Mouse (Mus musculus): ENCODE measurements at regions not wholly inside any gene's neighbourhood (a gene's known extent, or its start where the extent isn't known, plus 50 kb on each side); places are given as distances from the start of the nearest gene placed in this dataset.

GRCm38 (mm10) chr8:34689825-34690493, 578.4 kb upstream of the Gm10131 start:
- no peak for DNase-seq
- Histone ChIP-seq H3K27ac (ENCODE audit: insufficient read depth, low read depth, low read length) (no peak overlapping the region), H3K36me3 (ENCODE audit: control insufficient read depth, insufficient read depth, low read length) (no peaks in the 10 kb centered on the region), H3K4me3 (ENCODE audit: insufficient read depth, low read depth, low read length) (no peak overlapping the region), H3K4me1 (ENCODE audit: control insufficient read depth, insufficient read depth, low read length) (no peaks in the 10 kb centered on the region), H3K27me3 (replicated peaks; ENCODE audit: control insufficient read depth, insufficient read depth, low read length) (no peaks in the 10 kb centered on the region)
- no peak for TF ChIP-seq POLR2A (IDR thresholded peaks at IDR 0.05; ENCODE audit: low read depth, low read length)
- no peak for TF ChIP-seq CTCF (conservative IDR thresholded peaks at IDR 0.05; ENCODE audit: insufficient read depth, insufficient read length, low read depth, low read length)
- 33% methylated on average over 9 of the region's 9 CpGs for WGBS

- 16% methylated on average over 33 of the region's 33 CpGs for WGBS
These were observed 577.7 kb upstream of the Gm10131 start for GRCm38 (mm10) chr8:34689049-34689824.

GRCm38 (mm10) chr8:34688396-34689048, 577.0 kb upstream of the Gm10131 start:
- no peak for TF ChIP-seq CTCF (conservative IDR thresholded peaks at IDR 0.05; ENCODE audit: insufficient read depth, insufficient read length, low read depth, low read length)
- TF ChIP-seq POLR2A (IDR thresholded peaks at IDR 0.05; ENCODE audit: low read depth, low read length): no peak
- WGBS: 64% methylated on average over 20 of the region's 20 CpGs
- no peaks in the 10 kb centered on the region for H3K36me3 ChIP-seq (ENCODE audit: control insufficient read depth, insufficient read depth, low read length)
- no peak for DNase-seq
- no peaks in the 10 kb centered on the region for H3K27me3 ChIP-seq (replicated peaks; ENCODE audit: control insufficient read depth, insufficient read depth, low read length)
- no peak overlapping the region for H3K27ac ChIP-seq (ENCODE audit: insufficient read depth, low read depth, low read length)
- no peaks in the 10 kb centered on the region for H3K4me1 ChIP-seq (ENCODE audit: control insufficient read depth, insufficient read depth, low read length)
- no peak overlapping the region for H3K4me3 ChIP-seq (ENCODE audit: insufficient read depth, low read depth, low read length)

More at GRCm38 (mm10) chr8:34689049-34689824, 577.7 kb upstream of the Gm10131 start:
- TF ChIP-seq POLR2A (IDR thresholded peaks at IDR 0.05; ENCODE audit: low read depth, low read length) (no peak), CTCF (conservative IDR thresholded peaks at IDR 0.05; ENCODE audit: insufficient read depth, insufficient read length, low read depth, low read length) (no peak)
- Histone ChIP-seq H3K27ac (ENCODE audit: insufficient read depth, low read depth, low read length) (no peak overlapping the region), H3K36me3 (ENCODE audit: control insufficient read depth, insufficient read depth, low read length) (no peaks in the 10 kb centered on the region), H3K27me3 (replicated peaks; ENCODE audit: control insufficient read depth, insufficient read depth, low read length) (no peaks in the 10 kb centered on the region), H3K4me1 (ENCODE audit: control insufficient read depth, insufficient read depth, low read length) (no peaks in the 10 kb centered on the region), H3K4me3 (ENCODE audit: insufficient read depth, low read depth, low read length) (no peak overlapping the region)
- no peak for DNase-seq

- no peaks in the 10 kb centered on the region for H3K36me3 ChIP-seq (ENCODE audit: control insufficient read depth, insufficient read depth, low read length)
- H3K4me1 ChIP-seq (ENCODE audit: control insufficient read depth, insufficient read depth, low read length): no peaks in the 10 kb centered on the region
- WGBS: 94% methylated on average over 10 of the region's 10 CpGs
- H3K27me3 ChIP-seq (replicated peaks; ENCODE audit: control insufficient read depth, insufficient read depth, low read length): no peaks in the 10 kb centered on the region
- TF ChIP-seq CTCF (conservative IDR thresholded peaks at IDR 0.05; ENCODE audit: insufficient read depth, insufficient read length, low read depth, low read length) (no peak), POLR2A (IDR thresholded peaks at IDR 0.05; ENCODE audit: low read depth, low read length) (no peak)
- H3K4me3 ChIP-seq (ENCODE audit: insufficient read depth, low read depth, low read length): no peak overlapping the region
- DNase-seq: no peak
- H3K27ac ChIP-seq (ENCODE audit: insufficient read depth, low read depth, low read length): no peak overlapping the region
These were observed 574.8 kb upstream of the Gm10131 start for GRCm38 (mm10) chr8:34686371-34686770.

- Histone ChIP-seq H3K4me1 (ENCODE audit: control insufficient read depth, insufficient read depth, low read length) (no peaks in the 10 kb centered on the region), H3K27me3 (replicated peaks; ENCODE audit: control insufficient read depth, insufficient read depth, low read length) (no peaks in the 10 kb centered on the region), H3K36me3 (ENCODE audit: control insufficient read depth, insufficient read depth, low read length) (no peaks in the 10 kb centered on the region), H3K27ac (ENCODE audit: insufficient read depth, low read depth, low read length) (no peak overlapping the region), H3K4me3 (ENCODE audit: insufficient read depth, low read depth, low read length) (no peak overlapping the region)
- WGBS: 79% methylated on average over 7 of the region's 7 CpGs
- TF ChIP-seq CTCF (conservative IDR thresholded peaks at IDR 0.05; ENCODE audit: insufficient read depth, insufficient read length, low read depth, low read length): no peak
- no peak for TF ChIP-seq POLR2A (IDR thresholded peaks at IDR 0.05; ENCODE audit: low read depth, low read length)
- DNase-seq: no peak
These were observed 573.1 kb upstream of the Gm10131 start for GRCm38 (mm10) chr8:34684683-34685082.

GRCm38 (mm10) chr8:34683173-34683572, 571.6 kb upstream of the Gm10131 start:
- Histone ChIP-seq H3K4me3 (ENCODE audit: insufficient read depth, low read depth, low read length) (no peak overlapping the region), H3K36me3 (ENCODE audit: control insufficient read depth, insufficient read depth, low read length) (no peaks in the 10 kb centered on the region), H3K27me3 (replicated peaks; ENCODE audit: control insufficient read depth, insufficient read depth, low read length) (no peaks in the 10 kb centered on the region), H3K4me1 (ENCODE audit: control insufficient read depth, insufficient read depth, low read length) (no peaks in the 10 kb centered on the region), H3K27ac (ENCODE audit: insufficient read depth, low read depth, low read length) (no peak overlapping the region)
- DNase-seq: no peak
- TF ChIP-seq POLR2A (IDR thresholded peaks at IDR 0.05; ENCODE audit: low read depth, low read length) (no peak), CTCF (conservative IDR thresholded peaks at IDR 0.05; ENCODE audit: insufficient read depth, insufficient read length, low read depth, low read length) (no peak)
- WGBS: 89% methylated on average over 5 of the region's 5 CpGs

- no peak for TF ChIP-seq POLR2A (IDR thresholded peaks at IDR 0.05; ENCODE audit: low read depth, low read length)
- TF ChIP-seq CTCF (conservative IDR thresholded peaks at IDR 0.05; ENCODE audit: insufficient read depth, insufficient read length, low read depth, low read length): no peak
- H3K36me3 ChIP-seq (ENCODE audit: control insufficient read depth, insufficient read depth, low read length): no peaks in the 10 kb centered on the region
- H3K4me1 ChIP-seq (ENCODE audit: control insufficient read depth, insufficient read depth, low read length): no peaks in the 10 kb centered on the region
- no peak for DNase-seq
- H3K27me3 ChIP-seq (replicated peaks; ENCODE audit: control insufficient read depth, insufficient read depth, low read length): no peaks in the 10 kb centered on the region
- no peak overlapping the region for H3K27ac ChIP-seq (ENCODE audit: insufficient read depth, low read depth, low read length)
- 95% methylated on average over 8 of the region's 8 CpGs for WGBS
- H3K4me3 ChIP-seq (ENCODE audit: insufficient read depth, low read depth, low read length): no peak overlapping the region
These were observed 570.7 kb upstream of the Gm10131 start for GRCm38 (mm10) chr8:34682221-34682620.
